Mouse (Mus musculus): ENCODE measurements at regions not wholly inside any gene's neighbourhood (a gene's known extent, or its start where the extent isn't known, plus 50 kb on each side); places are given as distances from the start of the nearest gene placed in this dataset.

DNA sequence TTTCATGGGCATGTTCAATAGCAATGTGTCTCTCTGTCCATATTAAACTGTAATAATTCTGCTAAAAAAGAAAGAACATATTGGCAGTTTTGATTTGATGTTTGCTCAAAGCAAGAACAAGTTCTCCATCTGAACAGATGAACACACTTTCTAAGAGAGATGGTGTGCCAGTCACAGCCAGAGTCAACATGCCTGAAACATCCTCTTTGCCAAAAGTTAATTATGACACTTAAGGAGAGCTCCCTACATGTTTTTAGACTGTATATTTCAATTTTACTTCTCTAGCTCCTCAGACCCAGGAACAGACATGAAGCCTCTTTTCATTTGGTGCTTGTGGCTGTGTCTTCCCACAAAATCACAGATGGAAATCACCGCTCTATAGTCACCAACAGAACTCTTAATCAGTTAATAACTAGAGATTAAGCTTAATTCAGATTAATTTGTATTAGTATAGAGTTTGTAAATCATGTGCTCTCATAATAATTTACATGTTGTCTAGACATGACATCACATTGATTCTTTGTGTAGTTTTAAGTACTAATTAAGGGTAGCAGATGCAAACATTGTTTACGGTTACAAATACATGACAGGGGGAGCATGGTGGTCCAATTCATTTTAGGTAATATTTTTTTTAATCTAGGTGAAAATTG, 267.1 kb downstream of the Anxa1 start:
- no peak for TF ChIP-seq POLR2A (IDR thresholded peaks at IDR 0.05; ENCODE audit: borderline replicate concordance, extremely low read depth, insufficient read depth, insufficient read length, poor library complexity, severe bottlenecking)
- TF ChIP-seq CTCF (IDR thresholded peaks at IDR 0.05; ENCODE audit: borderline replicate concordance, extremely low read depth, insufficient read depth, insufficient read length): no peak

All from brain, embryonic 14.5 days (tissue).